Mouse (Mus musculus): ENCODE data around the gene Tead3.

DNA sequence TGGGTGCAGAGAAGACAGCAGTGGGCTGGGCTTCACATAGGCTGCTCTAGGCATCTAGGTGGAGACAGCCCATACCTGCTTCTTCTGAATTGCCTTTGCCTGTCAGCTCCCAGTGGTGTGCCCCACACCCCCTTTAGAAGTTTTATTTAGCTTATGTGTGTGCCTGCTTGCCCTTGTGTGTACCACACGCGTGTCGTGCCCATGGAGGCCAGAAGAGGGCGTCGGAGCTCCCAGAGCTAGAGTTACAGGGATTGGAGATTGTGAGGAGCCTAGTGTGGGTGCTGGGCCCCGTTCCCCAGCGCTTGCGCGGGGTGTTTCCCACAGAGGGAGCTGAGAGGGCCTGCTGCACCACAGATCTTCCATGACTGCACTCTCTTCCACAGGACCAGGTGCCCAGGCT is 34.1 kb downstream of the Tead3 start:
- TF ChIP-seq CTCF (conservative IDR thresholded peaks at IDR 0.05; ENCODE audit: insufficient read depth, insufficient read length, low read depth, low read length) (no peak), POLR2A (IDR thresholded peaks at IDR 0.05; ENCODE audit: low read depth, low read length) (no peak)
